Mouse (Mus musculus) embryonic facial prominence, embryonic 11.5 days (tissue): ENCODE results near the gene Ranbp9. TPM values are rescaled to one million over a fixed set of nuclear protein-coding genes. Genes with fewer than 3 reads are reported as not detected.

Experiments used
- ATAC-seq: fragments of 200-750 bp; cut with Nextera tagmentation; replicated peaks from 2 replicates; pipeline ENCODE4 v1.8.0; 2017; ENCODE audit warnings: low read depth; ENCODE audit not compliant: insufficient number of reproducible peaks, low FRiP score, low TSS enrichment
- DNase-seq: peaks from one replicate; pipeline ENCODE4 v3.0.0-alpha.2; 2015; ENCODE audit warnings: low spot score
- H3K27ac ChIP-seq: fragments of 300-500 bp; sonication (generic); replicated peaks from 2 replicates; pipeline ENCODE4 v1.5.1; 2014; ENCODE audit warnings: mild to moderate bottlenecking, low read depth, low read length, control low read depth
- H3K27me3 ChIP-seq: fragments of 300-500 bp; sonication (generic); 2 replicates; pipeline ENCODE4 v1.6.1; 2014; ENCODE audit warnings: mild to moderate bottlenecking, low read length, moderate library complexity, mixed read lengths; ENCODE audit not compliant: control insufficient read depth, insufficient read depth
- H3K36me3 ChIP-seq: fragments of 300-500 bp; sonication (generic); replicated peaks from 2 replicates; pipeline ENCODE4 v1.6.1; 2014; ENCODE audit warnings: low read depth, mild to moderate bottlenecking, low read length, moderate library complexity, mixed read lengths; ENCODE audit not compliant: control insufficient read depth, insufficient read depth
- H3K4me1 ChIP-seq: fragments of 300-500 bp; sonication (generic); 2 replicates; pipeline ENCODE4 v1.6.1; 2014; ENCODE audit warnings: low read length, mixed read lengths; ENCODE audit not compliant: control insufficient read depth, insufficient read depth
- H3K4me2 ChIP-seq: fragments of 300-500 bp; sonication (generic); 2 replicates; pipeline ENCODE4 v1.6.1; 2014; ENCODE audit warnings: low read depth, mild to moderate bottlenecking, control low read depth, low read length, moderate library complexity
- H3K4me3 ChIP-seq: fragments of 300-500 bp; sonication (generic); 2 replicates; pipeline ENCODE4 v1.5.1; 2014; ENCODE audit warnings: low read depth, low read length, control low read depth
- H3K9ac ChIP-seq: fragments of 300-500 bp; sonication (generic); replicated peaks from 2 replicates; pipeline ENCODE4 v1.6.1; 2014; ENCODE audit warnings: mild to moderate bottlenecking, control low read depth, low read length
- H3K9me3 ChIP-seq: fragments of 300-500 bp; sonication (generic); replicated peaks from 2 replicates; pipeline ENCODE4 v1.6.1; 2016; ENCODE audit warnings: mild to moderate bottlenecking, low read length, inconsistent platforms, mixed read lengths; ENCODE audit not compliant: control insufficient read depth
- WGBS: fragments of 180-500 bp; shearing (Covaris S2); extraction: QIAGEN DNeasy Blood & Tissue Kit; methylation state at CpG from one replicate; pipeline ENCODE4 v1.1.7; 2014; 5-methylcytosine and 5-hydroxymethylcytosine counted together
- polyA plus RNA-seq: library from polyadenylated mRNA; unstranded; fragments of >200 nt; fragmentation: Nextera tagmentation; extraction: Ambion mirVana; gene quantifications from 2 replicates; pipeline ENCODE4 v1.2.1, GENCODE M21; 2014

Gene Ranbp9
- polyA plus RNA-seq, 1 experiment from 2014 or later, result 14.9 TPM

GRCm38 (mm10) chr13:43501601-43502000 lies 20.5 kb upstream of the Ranbp9 start:
- Histone ChIP-seq H3K4me1 (no peaks in the 10 kb centered on the region), H3K36me3 (no peaks in the 10 kb centered on the region), H3K4me2 (no peak overlapping the region), H3K9ac (no peak overlapping the region), H3K4me3 (no peak overlapping the region), H3K9me3 (no peaks in the 10 kb centered on the region), H3K27ac (no peak overlapping the region), H3K27me3 (no peaks in the 10 kb centered on the region)
- no peak for ATAC-seq
- WGBS, result 77% methylated on average over 5 of the region's 5 CpGs
- DNase-seq, result no peak

- H3K27me3 ChIP-seq, result no peaks in the 10 kb centered on the region
- H3K9ac ChIP-seq, result no peak overlapping the region
- H3K4me3 ChIP-seq, result no peak overlapping the region
- no peak overlapping the region for H3K4me2 ChIP-seq
- no peaks in the 10 kb centered on the region for H3K4me1 ChIP-seq
- DNase-seq (no peak), ATAC-seq (no peak)
- no peaks in the 10 kb centered on the region for H3K9me3 ChIP-seq
- WGBS, result 89% methylated on average over 4 of the region's 4 CpGs
- H3K36me3 ChIP-seq, result no peaks in the 10 kb centered on the region
- no peak overlapping the region for H3K27ac ChIP-seq
Observed at GRCm38 (mm10) chr13:43500483-43500850, 19.4 kb upstream of the Ranbp9 start.

GRCm38 (mm10) chr13:43499731-43500482 lies 18.8 kb upstream of the Ranbp9 start:
- H3K36me3 ChIP-seq, result no peaks in the 10 kb centered on the region
- H3K4me1 ChIP-seq, result no peaks in the 10 kb centered on the region
- DNase-seq (no peak), ATAC-seq (no peak)
- no peak overlapping the region for H3K27ac ChIP-seq
- H3K9ac ChIP-seq, result no peak overlapping the region
- 77% methylated on average over 7 of the region's 7 CpGs for WGBS
- no peak overlapping the region for H3K4me3 ChIP-seq
- no peak overlapping the region for H3K4me2 ChIP-seq
- H3K27me3 ChIP-seq, result no peaks in the 10 kb centered on the region
- H3K9me3 ChIP-seq, result no peaks in the 10 kb centered on the region

GRCm38 (mm10) chr13:43498849-43499248 lies 17.8 kb upstream of the Ranbp9 start:
- WGBS, result 78% methylated on average over 14 of the region's 14 CpGs
- H3K27me3 ChIP-seq, result no peaks in the 10 kb centered on the region

GRCm38 (mm10) chr13:43497769-43498168 lies 16.7 kb upstream of the Ranbp9 start:
- H3K9ac ChIP-seq, result no peak overlapping the region
- H3K4me2 ChIP-seq, result no peak overlapping the region
- H3K36me3 ChIP-seq, result no peaks in the 10 kb centered on the region
- no peaks in the 10 kb centered on the region for H3K9me3 ChIP-seq
- H3K4me3 ChIP-seq, result no peak overlapping the region
- WGBS, result 96% methylated on average over 3 of the region's 3 CpGs
- ATAC-seq, result no peak
- H3K27ac ChIP-seq, result no peak overlapping the region
- no peaks in the 10 kb centered on the region for H3K4me1 ChIP-seq
- no peaks in the 10 kb centered on the region for H3K27me3 ChIP-seq
- no peak for DNase-seq

More at GRCm38 (mm10) chr13:43498849-43499248, 17.8 kb upstream of the Ranbp9 start:
- H3K27ac ChIP-seq, result no peak overlapping the region
- H3K4me2 ChIP-seq, result no peak overlapping the region
- no peaks in the 10 kb centered on the region for H3K9me3 ChIP-seq
- no peak overlapping the region for H3K4me3 ChIP-seq
- DNase-seq, result no peak
- no peak for ATAC-seq
- H3K36me3 ChIP-seq, result no peaks in the 10 kb centered on the region
- no peaks in the 10 kb centered on the region for H3K4me1 ChIP-seq
- H3K9ac ChIP-seq, result no peak overlapping the region

- Histone ChIP-seq H3K4me3 (no peak overlapping the region), H3K4me2 (no peak overlapping the region), H3K4me1 (no peaks in the 10 kb centered on the region), H3K27me3 (no peaks in the 10 kb centered on the region), H3K27ac (no peak overlapping the region), H3K9ac (no peak overlapping the region), H3K36me3 (no peaks in the 10 kb centered on the region), H3K9me3 (no peaks in the 10 kb centered on the region)
- ATAC-seq (no peak), DNase-seq (peak; percentile 47)
- 7% methylated on average over 2 of the region's 2 CpGs for WGBS
Observed at GRCm38 (mm10) chr13:43496660-43497059, 15.6 kb upstream of the Ranbp9 start.

- Histone ChIP-seq H3K9ac (no peak overlapping the region), H3K36me3 (no peaks in the 10 kb centered on the region), H3K4me1 (no peaks in the 10 kb centered on the region), H3K4me3 (no peak overlapping the region), H3K4me2 (no peak overlapping the region), H3K27ac (no peak overlapping the region), H3K9me3 (no peaks in the 10 kb centered on the region), H3K27me3 (no peaks in the 10 kb centered on the region)
- ATAC-seq (no peak), DNase-seq (no peak)
- WGBS, result 85% methylated on average over 7 of the region's 7 CpGs
Observed at GRCm38 (mm10) chr13:43495645-43496044, 14.6 kb upstream of the Ranbp9 start.

- Histone ChIP-seq H3K4me2 (no peak overlapping the region), H3K9ac (no peak overlapping the region), H3K4me1 (no peaks in the 10 kb centered on the region), H3K27ac (no peak overlapping the region), H3K4me3 (no peak overlapping the region), H3K27me3 (no peaks in the 10 kb centered on the region), H3K9me3 (no peaks in the 10 kb centered on the region), H3K36me3 (no peaks in the 10 kb centered on the region)
- ATAC-seq (no peak), DNase-seq (no peak)
- 93% methylated on average over 7 of the region's 7 CpGs for WGBS
Observed at GRCm38 (mm10) chr13:43493725-43494124, 12.6 kb upstream of the Ranbp9 start.
